Mouse (Mus musculus) thymus, adult 18-20 months (tissue): ENCODE data around the gene Podn.

Source experiments
- DNase-seq, 2 experiments: peaks; one replicate each; pipeline ENCODE4 v3.0.0; 2022; ENCODE audit warnings: mixed read lengths in 2 of 2

Podn gene

DNA sequence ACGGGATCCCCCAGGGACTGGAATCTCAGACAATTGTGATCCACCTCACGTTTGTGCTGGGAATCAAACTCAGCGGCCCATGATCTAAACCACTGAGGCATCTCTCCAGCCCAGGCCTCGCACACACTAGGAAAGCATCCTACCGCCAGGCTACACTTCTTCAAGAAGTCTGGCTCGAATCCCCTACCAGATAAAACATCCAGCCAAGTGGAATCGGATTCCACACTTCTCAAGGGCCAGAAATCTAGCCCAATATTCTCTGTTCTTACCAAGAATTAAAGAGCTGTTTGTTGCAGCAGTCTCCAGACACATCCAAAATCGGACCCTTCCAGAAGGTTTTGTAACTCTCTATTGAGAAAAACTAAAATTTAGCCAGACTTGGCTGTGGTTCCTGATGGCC lies 59.2 kb downstream of the Podn start:
- no peak for DNase-seq

DNA sequence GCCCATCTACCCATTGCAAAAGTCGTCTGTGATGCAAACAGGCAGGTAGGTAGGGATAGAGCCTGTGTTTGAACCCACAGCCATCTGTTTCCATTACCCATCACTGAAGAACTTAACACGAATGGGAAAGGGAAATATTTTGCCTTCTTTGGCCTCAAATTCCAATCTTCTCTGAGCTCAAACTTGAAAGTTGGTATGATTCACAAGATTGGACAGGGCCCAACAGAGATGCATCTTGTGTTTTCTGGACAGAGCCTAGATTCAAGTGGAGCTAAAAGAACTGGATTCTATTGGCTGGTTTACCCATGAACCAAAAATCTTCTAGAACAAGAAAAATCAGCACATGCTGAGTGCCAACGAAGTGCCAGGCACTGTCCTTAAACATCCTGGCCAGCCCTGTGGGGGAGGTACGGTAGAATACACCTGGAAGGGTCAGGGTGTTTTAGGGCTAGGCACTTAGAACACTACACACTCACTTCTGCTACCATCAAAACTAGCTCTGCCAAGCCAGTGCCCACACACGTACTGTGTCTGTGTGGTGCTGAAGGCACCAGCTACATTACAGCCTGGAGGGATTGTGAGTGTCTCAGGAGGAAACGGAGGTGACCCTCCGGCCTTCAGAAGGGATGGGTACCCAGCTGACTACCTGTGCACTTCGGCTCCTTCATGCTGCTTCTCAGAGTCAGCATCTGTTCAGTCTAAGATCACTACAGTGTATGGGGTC lies 63.0 kb downstream of the Podn start:
- DNase-seq, result no peak

GRCm38 (mm10) chr4:108032352-108032849 lies 63.8 kb downstream of the Podn start:
- no peak for DNase-seq

GRCm38 (mm10) chr4:108031502-108032351 lies 64.5 kb downstream of the Podn start:
- DNase-seq, result no peak

DNA sequence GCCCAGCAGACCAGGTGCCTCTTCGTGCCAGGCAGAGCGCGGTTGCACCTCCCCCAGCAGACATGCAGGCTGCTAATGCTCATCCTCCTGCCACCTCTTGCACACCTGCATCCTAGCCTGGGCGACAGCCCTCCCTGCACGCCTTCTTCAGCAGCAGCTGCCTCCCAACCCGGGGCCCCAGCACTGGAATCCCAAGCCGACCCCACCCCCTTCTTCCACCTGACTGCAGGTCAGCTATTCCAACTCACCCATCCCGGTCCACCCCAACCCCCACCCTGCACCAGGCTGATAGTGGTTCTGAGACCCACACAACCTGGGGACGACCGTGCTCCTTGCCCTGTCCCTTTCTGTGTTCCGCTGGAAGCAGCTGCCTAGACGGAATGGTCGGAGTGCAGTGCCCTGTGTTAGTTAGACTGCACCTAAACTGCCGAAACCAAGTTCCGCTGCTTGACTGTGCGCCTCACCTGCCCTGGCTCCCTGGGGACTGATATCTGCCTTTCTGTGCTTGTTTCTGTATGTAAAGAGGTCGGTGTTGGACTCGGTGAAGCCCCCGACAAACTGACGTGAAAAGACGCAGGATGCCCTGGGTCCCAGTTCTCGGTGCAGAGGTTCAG lies 65.2 kb downstream of the Podn start:
- no peak for DNase-seq

- DNase-seq, result no peak
These were observed 70.1 kb downstream of the Podn start for GRCm38 (mm10) chr4:108026193-108026592.

GRCm38 (mm10) chr4:108025269-108025668 lies 71.0 kb downstream of the Podn start:
- no peak for DNase-seq

GRCm38 (mm10) chr4:108024641-108025040 lies 71.6 kb downstream of the Podn start:
- no peak for DNase-seq

GRCm38 (mm10) chr4:108023186-108023585 lies 73.1 kb downstream of the Podn start:
- no peak for DNase-seq

- no peak for DNase-seq
These were observed 76.1 kb downstream of the Podn start for GRCm38 (mm10) chr4:108020178-108020577.

- DNase-seq, result no peak
These were observed 77.0 kb downstream of the Podn start for GRCm38 (mm10) chr4:108018961-108019921.

DNA sequence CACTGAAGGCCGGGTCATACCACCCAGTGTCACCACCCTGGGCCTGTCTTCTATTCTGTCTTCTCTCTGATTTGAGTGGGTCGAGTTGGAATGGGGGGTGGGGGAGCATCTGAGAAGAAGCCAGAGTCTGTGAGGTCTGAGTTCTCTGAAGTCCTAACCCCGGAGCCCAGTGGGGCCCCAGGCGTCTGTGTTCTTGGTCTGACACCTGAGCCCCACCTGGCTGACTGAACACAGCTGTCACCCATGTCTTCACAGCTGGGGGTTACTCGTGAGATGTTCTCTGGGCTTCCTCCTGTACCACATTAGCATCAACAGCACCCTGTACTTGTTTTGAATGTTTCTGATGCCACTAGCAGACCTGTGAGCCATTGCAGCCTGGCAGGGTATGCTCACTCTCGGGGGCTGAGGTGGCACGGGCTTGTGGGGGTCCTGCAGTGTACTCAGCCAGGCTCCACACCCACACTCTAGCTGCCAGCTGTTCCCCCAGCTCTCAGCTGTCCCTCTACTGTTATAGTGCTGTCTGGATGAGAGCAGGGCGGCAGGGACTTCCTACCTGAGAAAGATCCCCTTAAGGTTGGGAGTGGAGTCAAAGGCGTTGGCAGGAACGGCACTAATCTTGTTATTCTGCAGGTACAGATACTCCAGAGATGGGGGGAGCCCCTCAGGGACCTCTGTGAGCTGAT lies 77.9 kb downstream of the Podn start:
- DNase-seq, result no peak

- no peak for DNase-seq
These were observed 78.4 kb downstream of the Podn start for GRCm38 (mm10) chr4:108017839-108018238.

DNA sequence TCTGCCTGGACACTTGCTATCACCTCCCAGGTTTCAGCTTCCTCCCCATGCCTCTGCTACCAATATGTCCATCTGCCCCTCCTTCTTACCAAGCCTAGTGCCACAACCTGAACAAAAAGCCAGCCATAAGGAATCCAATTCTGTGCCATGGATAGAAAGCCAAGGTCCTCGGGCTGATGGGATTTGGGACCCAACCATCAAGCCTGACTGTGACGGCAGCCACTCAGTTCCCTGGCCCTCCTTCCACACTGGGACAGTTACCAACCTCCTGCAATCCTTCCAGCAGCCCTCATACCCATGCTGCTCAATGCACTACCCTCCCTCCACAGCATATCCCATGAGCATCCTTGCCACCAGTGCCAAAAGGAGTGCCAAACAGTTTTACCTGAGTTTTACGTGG lies 79.9 kb downstream of the Podn start:
- no peak for DNase-seq

- DNase-seq, result no peak
These were observed 81.0 kb downstream of the Podn start for GRCm38 (mm10) chr4:108015067-108015765.

GRCm38 (mm10) chr4:108014466-108014865 lies 81.8 kb downstream of the Podn start:
- no peak for DNase-seq

- DNase-seq, result no peak
These were observed 87.7 kb downstream of the Podn start for GRCm38 (mm10) chr4:108008541-108008940.

- DNase-seq, result no peak
These were observed 88.6 kb downstream of the Podn start for GRCm38 (mm10) chr4:108007532-108008103.

- no peak for DNase-seq
These were observed 90.9 kb downstream of the Podn start for GRCm38 (mm10) chr4:108005328-108005727.

GRCm38 (mm10) chr4:107999380-107999779 lies 96.9 kb downstream of the Podn start:
- no peak for DNase-seq
